Mouse (Mus musculus) neural tube, embryonic 14.5 days (tissue): ENCODE measurements at regions not wholly inside any gene's neighbourhood (a gene's known extent, or its start where the extent isn't known, plus 50 kb on each side); places are given as distances from the start of the nearest gene placed in this dataset.

Experiments used
- ATAC-seq: fragments of 200-750 bp; cut with Nextera tagmentation; 2 replicates; pipeline ENCODE4 v1.8.0; 2017; ENCODE audit warnings: low read depth, mild to moderate bottlenecking, moderate TSS enrichment, moderate library complexity
- H3K27ac ChIP-seq: fragments of 300-500 bp; sonication (generic); 2 replicates; pipeline ENCODE4 v1.5.1; 2014; ENCODE audit warnings: low read depth, mild to moderate bottlenecking, control low read depth, low read length, moderate library complexity, mixed read lengths
- H3K27me3 ChIP-seq: fragments of 300-500 bp; sonication (generic); 2 replicates; pipeline ENCODE4 v1.6.1; 2014; ENCODE audit warnings: low read length; ENCODE audit not compliant: control insufficient read depth, insufficient read depth
- H3K36me3 ChIP-seq: fragments of 300-500 bp; sonication (generic); 2 replicates; pipeline ENCODE4 v1.6.1; 2014; ENCODE audit warnings: low read length, mixed read lengths; ENCODE audit not compliant: control insufficient read depth, insufficient read depth
- H3K4me1 ChIP-seq: fragments of 300-500 bp; sonication (generic); 2 replicates; pipeline ENCODE4 v1.6.1; 2014; ENCODE audit warnings: low read length; ENCODE audit not compliant: control insufficient read depth, insufficient read depth
- H3K4me2 ChIP-seq: fragments of 300-500 bp; sonication (generic); 2 replicates; pipeline ENCODE4 v1.6.1; 2014; ENCODE audit warnings: mild to moderate bottlenecking, low read depth, low read length, control low read depth
- H3K4me3 ChIP-seq: fragments of 300-500 bp; sonication (generic); 2 replicates; pipeline ENCODE4 v1.5.1; 2014; ENCODE audit warnings: low read depth, low read length, control low read depth, mixed read lengths
- H3K9ac ChIP-seq: fragments of 300-500 bp; sonication (generic); replicated peaks from 2 replicates; pipeline ENCODE4 v1.6.1; 2014; ENCODE audit warnings: low read depth, mild to moderate bottlenecking, control low read depth, low read length, mixed read lengths
- H3K9me3 ChIP-seq: fragments of 300-500 bp; sonication (generic); 2 replicates; pipeline ENCODE4 v1.6.1; 2016; ENCODE audit warnings: low read length; ENCODE audit not compliant: control insufficient read depth
- WGBS: fragments of 180-500 bp; shearing (Covaris S2); extraction: QIAGEN DNeasy Blood & Tissue Kit; methylation state at CpG from one replicate; pipeline ENCODE4 v1.1.7; 2014; 5-methylcytosine and 5-hydroxymethylcytosine counted together

GRCm38 (mm10) chr6:66465137-66465853 lies 69.9 kb upstream of the Mad2l1 start:
- WGBS = 32% methylated on average over 11 of the region's 11 CpGs
- ATAC-seq = no peak
- no peaks in the 10 kb centered on the region for H3K36me3 ChIP-seq
- no peaks in the 10 kb centered on the region for H3K9me3 ChIP-seq
- H3K9ac ChIP-seq = no peak overlapping the region
- H3K4me3 ChIP-seq = no peak overlapping the region
- no peaks in the 10 kb centered on the region for H3K27me3 ChIP-seq
- no peaks in the 10 kb centered on the region for H3K4me1 ChIP-seq
- H3K27ac ChIP-seq = no peak overlapping the region
- no peak overlapping the region for H3K4me2 ChIP-seq

- no peaks in the 10 kb centered on the region for H3K27me3 ChIP-seq
- H3K9ac ChIP-seq = no peak overlapping the region
- no peak for ATAC-seq
- H3K4me1 ChIP-seq = no peaks in the 10 kb centered on the region
- WGBS = 27% methylated on average over 3 of the region's 3 CpGs
- H3K36me3 ChIP-seq = no peaks in the 10 kb centered on the region
- H3K9me3 ChIP-seq = no peaks in the 10 kb centered on the region
- no peak overlapping the region for H3K27ac ChIP-seq
- no peak overlapping the region for H3K4me3 ChIP-seq
- H3K4me2 ChIP-seq = no peak overlapping the region
These were observed 68.4 kb upstream of the Mad2l1 start for GRCm38 (mm10) chr6:66466757-66467156.

GRCm38 (mm10) chr6:66470627-66471249 lies 64.5 kb upstream of the Mad2l1 start:
- no peaks in the 10 kb centered on the region for H3K9me3 ChIP-seq
- no peaks in the 10 kb centered on the region for H3K27me3 ChIP-seq
- H3K4me2 ChIP-seq = no peak overlapping the region
- H3K27ac ChIP-seq = no peak overlapping the region
- WGBS = 92% methylated on average over 4 of the region's 4 CpGs
- H3K4me1 ChIP-seq = no peaks in the 10 kb centered on the region
- no peaks in the 10 kb centered on the region for H3K36me3 ChIP-seq
- H3K9ac ChIP-seq = no peak overlapping the region
- ATAC-seq = peak; percentile 21; the same call in 1 of the 2 replicates
- H3K4me3 ChIP-seq = no peak overlapping the region

GRCm38 (mm10) chr6:66471786-66472185 lies 63.4 kb upstream of the Mad2l1 start:
- H3K9me3 ChIP-seq = no peaks in the 10 kb centered on the region
- no peak for ATAC-seq

GRCm38 (mm10) chr6:66472697-66473096 lies 62.5 kb upstream of the Mad2l1 start:
- H3K4me1 ChIP-seq = no peaks in the 10 kb centered on the region
- no peak overlapping the region for H3K9ac ChIP-seq
- no peak for ATAC-seq
- no peaks in the 10 kb centered on the region for H3K27me3 ChIP-seq
- no peaks in the 10 kb centered on the region for H3K36me3 ChIP-seq
- H3K4me3 ChIP-seq = no peak overlapping the region
- H3K9me3 ChIP-seq = no peaks in the 10 kb centered on the region
- WGBS = 85% methylated on average over 4 of the region's 4 CpGs
- H3K27ac ChIP-seq = no peak overlapping the region
- H3K4me2 ChIP-seq = no peak overlapping the region

More at GRCm38 (mm10) chr6:66471786-66472185, 63.4 kb upstream of the Mad2l1 start:
- Histone ChIP-seq H3K9ac (no peak overlapping the region), H3K4me1 (no peaks in the 10 kb centered on the region), H3K4me2 (no peak overlapping the region), H3K27ac (no peak overlapping the region), H3K27me3 (no peaks in the 10 kb centered on the region), H3K36me3 (no peaks in the 10 kb centered on the region), H3K4me3 (no peak overlapping the region)
- 76% methylated on average over 3 of the region's 3 CpGs for WGBS

- no peak overlapping the region for H3K27ac ChIP-seq
- H3K36me3 ChIP-seq = no peaks in the 10 kb centered on the region
- H3K9ac ChIP-seq = no peak overlapping the region
- 68% methylated on average over 5 of the region's 5 CpGs for WGBS
- no peak overlapping the region for H3K4me3 ChIP-seq
- H3K4me1 ChIP-seq = no peaks in the 10 kb centered on the region
- no peak overlapping the region for H3K4me2 ChIP-seq
- H3K9me3 ChIP-seq = no peaks in the 10 kb centered on the region
- H3K27me3 ChIP-seq = no peaks in the 10 kb centered on the region
- no peak for ATAC-seq
These were observed 57.6 kb upstream of the Mad2l1 start for GRCm38 (mm10) chr6:66477575-66477974.

GRCm38 (mm10) chr6:66478326-66478964 lies 56.7 kb upstream of the Mad2l1 start:
- H3K27me3 ChIP-seq = no peaks in the 10 kb centered on the region
- H3K4me2 ChIP-seq = no peak overlapping the region
- no peaks in the 10 kb centered on the region for H3K36me3 ChIP-seq
- 72% methylated on average over 4 of the region's 4 CpGs for WGBS
- H3K9ac ChIP-seq = no peak overlapping the region
- no peaks in the 10 kb centered on the region for H3K9me3 ChIP-seq
- no peaks in the 10 kb centered on the region for H3K4me1 ChIP-seq
- ATAC-seq = no peak
- no peak overlapping the region for H3K4me3 ChIP-seq
- H3K27ac ChIP-seq = no peak overlapping the region

GRCm38 (mm10) chr6:66479576-66479975 lies 55.6 kb upstream of the Mad2l1 start:
- Histone ChIP-seq H3K27ac (no peak overlapping the region), H3K4me2 (no peak overlapping the region), H3K4me1 (no peaks in the 10 kb centered on the region), H3K36me3 (no peaks in the 10 kb centered on the region), H3K9me3 (no peaks in the 10 kb centered on the region), H3K9ac (no peak overlapping the region), H3K27me3 (no peaks in the 10 kb centered on the region), H3K4me3 (no peak overlapping the region)
- WGBS = 87% methylated on average over 5 of the region's 5 CpGs
- ATAC-seq = no peak

GRCm38 (mm10) chr6:66480207-66480606 lies 55.0 kb upstream of the Mad2l1 start:
- H3K4me3 ChIP-seq = no peak overlapping the region
- no peaks in the 10 kb centered on the region for H3K36me3 ChIP-seq
- H3K4me1 ChIP-seq = no peaks in the 10 kb centered on the region
- no peak overlapping the region for H3K27ac ChIP-seq
- H3K9ac ChIP-seq = no peak overlapping the region
- 71% methylated on average over 2 of the region's 2 CpGs for WGBS
- no peak for ATAC-seq
- no peak overlapping the region for H3K4me2 ChIP-seq
- no peaks in the 10 kb centered on the region for H3K9me3 ChIP-seq
- no peaks in the 10 kb centered on the region for H3K27me3 ChIP-seq
